Mouse (Mus musculus): ENCODE data around the gene Inpp5b.

DNA sequence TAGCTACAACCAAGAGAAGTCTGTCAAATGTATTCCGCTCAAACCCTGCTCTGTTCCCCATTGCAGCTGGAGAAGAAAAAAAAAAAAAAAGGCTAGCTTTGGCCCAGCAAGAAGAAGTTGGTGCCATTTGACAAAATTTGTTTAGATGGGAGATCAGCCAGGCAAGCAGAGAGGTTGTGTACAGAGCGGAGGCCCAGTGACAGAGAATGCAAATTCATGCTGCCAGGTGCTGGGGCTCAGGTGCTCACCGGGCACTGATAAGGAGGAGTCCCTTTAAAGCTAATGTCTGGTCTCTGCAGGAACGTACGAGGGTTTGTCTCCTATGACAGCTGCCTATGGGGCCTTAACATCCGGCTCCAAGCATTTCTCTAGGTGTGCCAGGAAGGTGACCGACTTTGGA, 4.9 kb downstream of the Inpp5b start:
- TF ChIP-seq TAL1 (IDR thresholded peaks at IDR 0.05; ENCODE audit: low read length) (no peak), GATA1 (IDR thresholded peaks at IDR 0.05; ENCODE audit: low read length) (no peak)
